Mouse (Mus musculus) thymus, adult 2 months (tissue): ENCODE results near the gene Galnt9. TPM values are rescaled to one million over a fixed set of nuclear protein-coding genes. Genes with fewer than 3 reads are reported as not detected.

Experiments
- DNase-seq: peaks from one replicate; pipeline ENCODE4 v3.0.0; 2021
- H3K27ac ChIP-seq: fragments of 200-500 bp; 2 replicates; pipeline ENCODE4 v1.5.1; 2012; ENCODE audit warnings: low read length, control low read depth; ENCODE audit not compliant: control insufficient read depth, insufficient read depth
- H3K27me3 ChIP-seq: fragments of 200-500 bp; 2 replicates; pipeline ENCODE4 v1.6.1; 2012; ENCODE audit warnings: mild to moderate bottlenecking, low read length, moderate library complexity, mixed read lengths; ENCODE audit not compliant: control insufficient read depth, insufficient read depth
- H3K36me3 ChIP-seq: fragments of 200-500 bp; 2 replicates; pipeline ENCODE4 v1.6.1; 2012; ENCODE audit warnings: mild to moderate bottlenecking, low read length, moderate library complexity; ENCODE audit not compliant: control insufficient read depth, insufficient read depth
- H3K4me1 ChIP-seq: fragments of 200-500 bp; replicated peaks from 2 replicates; pipeline ENCODE4 v1.6.1; 2012; ENCODE audit warnings: low read length; ENCODE audit not compliant: control insufficient read depth, insufficient read depth
- H3K4me3 ChIP-seq: fragments of 200-500 bp; 2 replicates; pipeline ENCODE4 v1.5.1; 2012; ENCODE audit warnings: mild to moderate bottlenecking, low read length, control low read depth, moderate library complexity; ENCODE audit not compliant: control insufficient read depth, insufficient read depth
- CTCF ChIP-seq: fragments of 200-500 bp; IDR thresholded peaks from 2 replicates; pipeline ENCODE4 v1.5.1; 2012; ENCODE audit warnings: mild to moderate bottlenecking, control low read depth, low read length, moderate library complexity, borderline replicate concordance; ENCODE audit not compliant: control insufficient read depth, poor library complexity, insufficient read depth; ENCODE audit errors: extremely low read depth
- POLR2A ChIP-seq: fragments of 200-500 bp; IDR thresholded peaks from 2 replicates; pipeline ENCODE4 v1.6.1; 2012; ENCODE audit warnings: mild to moderate bottlenecking, low read length, control low read depth, moderate library complexity; ENCODE audit not compliant: control insufficient read depth, poor library complexity, insufficient read depth; ENCODE audit errors: extremely low read depth
- WGBS: fragments of 180-500 bp; shearing (Covaris S2); methylation state at CpG from one replicate; pipeline ENCODE4 v1.1.7; 2018; 5-methylcytosine and 5-hydroxymethylcytosine counted together
- polyA plus RNA-seq: library from polyadenylated mRNA; depleted of rRNA; stranded (reverse); fragments of >200 nt; gene quantifications from 2 replicates; pipeline ENCODE4 v1.2.3, GENCODE M21; 2012

The Galnt9 gene
- polyA plus RNA-seq, 1 experiment: 1.3 TPM

GRCm38 (mm10) chr5:110525701-110526100 lies 18.5 kb upstream of the Galnt9 start:
- WGBS: 83% methylated on average over 6 of the region's 6 CpGs
- no peak for DNase-seq
- Histone ChIP-seq H3K36me3 (no peaks in the 10 kb centered on the region), H3K27ac (no peak overlapping the region), H3K27me3 (no peaks in the 10 kb centered on the region), H3K4me1 (no peaks in the 10 kb centered on the region), H3K4me3 (no peak overlapping the region)
- TF ChIP-seq POLR2A (no peak), CTCF (no peak)

GRCm38 (mm10) chr5:110526556-110526955 lies 17.6 kb upstream of the Galnt9 start:
- TF ChIP-seq CTCF (no peak), POLR2A (no peak)
- Histone ChIP-seq H3K27ac (no peak overlapping the region), H3K27me3 (no peaks in the 10 kb centered on the region), H3K4me1 (no peaks in the 10 kb centered on the region), H3K36me3 (no peaks in the 10 kb centered on the region), H3K4me3 (no peak overlapping the region)
- no peak for DNase-seq
- 87% methylated on average over 4 of the region's 4 CpGs for WGBS

- H3K27me3 ChIP-seq: no peaks in the 10 kb centered on the region
- 87% methylated on average over 4 of the region's 4 CpGs for WGBS
- no peak for TF ChIP-seq CTCF
- no peak for TF ChIP-seq POLR2A
- DNase-seq: no peak
- H3K27ac ChIP-seq: no peak overlapping the region
- no peaks in the 10 kb centered on the region for H3K36me3 ChIP-seq
- H3K4me3 ChIP-seq: no peak overlapping the region
- no peaks in the 10 kb centered on the region for H3K4me1 ChIP-seq
These were observed 13.1 kb upstream of the Galnt9 start for GRCm38 (mm10) chr5:110531091-110531490.

- H3K4me3 ChIP-seq: no peak overlapping the region
- H3K4me1 ChIP-seq: no peaks in the 10 kb centered on the region
- no peak for DNase-seq
- H3K36me3 ChIP-seq: no peaks in the 10 kb centered on the region
- TF ChIP-seq POLR2A (no peak), CTCF (no peak)
- no peaks in the 10 kb centered on the region for H3K27me3 ChIP-seq
- no peak overlapping the region for H3K27ac ChIP-seq
- 69% methylated on average over 1 of the region's 1 CpGs for WGBS
These were observed 9.8 kb upstream of the Galnt9 start for GRCm38 (mm10) chr5:110534402-110534801.

GRCm38 (mm10) chr5:110535964-110536363 lies 8.2 kb upstream of the Galnt9 start:
- 92% methylated on average over 8 of the region's 8 CpGs for WGBS
- H3K4me3 ChIP-seq: no peak overlapping the region
- no peaks in the 10 kb centered on the region for H3K27me3 ChIP-seq
- no peaks in the 10 kb centered on the region for H3K4me1 ChIP-seq
- DNase-seq: no peak
- TF ChIP-seq CTCF (no peak), POLR2A (no peak)
- no peak overlapping the region for H3K27ac ChIP-seq
- no peaks in the 10 kb centered on the region for H3K36me3 ChIP-seq

GRCm38 (mm10) chr5:110540947-110541346 lies 3.2 kb upstream of the Galnt9 start:
- no peak overlapping the region for H3K27ac ChIP-seq
- no peak overlapping the region for H3K4me3 ChIP-seq
- 0 out of 2 replicates have a peak, but pooled peaks cover 4% of the 10 kb centered on the region for H3K4me1 ChIP-seq
- no peaks in the 10 kb centered on the region for H3K36me3 ChIP-seq
- 60% methylated on average over 2 of the region's 2 CpGs for WGBS
- no peak for DNase-seq
- no peak for TF ChIP-seq POLR2A
- no peak for TF ChIP-seq CTCF
- no peaks in the 10 kb centered on the region for H3K27me3 ChIP-seq

- Histone ChIP-seq H3K27me3 (no peaks in the 10 kb centered on the region), H3K27ac (no peak overlapping the region), H3K4me1 (0 out of 2 replicates have a peak, but pooled peaks cover 4% of the 10 kb centered on the region), H3K36me3 (no peaks in the 10 kb centered on the region), H3K4me3 (no peak overlapping the region)
- TF ChIP-seq POLR2A: no peak
- no peak for TF ChIP-seq CTCF
- 75% methylated on average over 6 of the region's 6 CpGs for WGBS
- DNase-seq: no peak
These were observed 2.7 kb upstream of the Galnt9 start for GRCm38 (mm10) chr5:110541456-110541855.
